Mouse (Mus musculus) adrenal gland, adult 2 months (tissue): Measurements from ENCODE around the gene Syngr3. TPM values are rescaled to one million over a fixed set of nuclear protein-coding genes. Genes with fewer than 3 reads are reported as not detected.
"Not testable (repeated sequence)": the region's sequence is repeated elsewhere in the genome, so short reads cannot be mapped to it uniquely, and the experiment has no call there.

Experiments used
- DNase-seq: peaks from one replicate; pipeline ENCODE4 v3.0.0; 2021
- polyA plus RNA-seq: library from polyadenylated mRNA; depleted of rRNA; stranded (reverse); fragments of >200 nt; gene quantifications from 2 replicates; pipeline ENCODE4 v1.2.3, GENCODE M21; 2012
- total RNA-seq, 2 experiments: library from RNA; stranded (reverse); gene quantifications; 2 replicates each; pipeline ENCODE4 v1.2.3; 2021

The Syngr3 gene
- total and polyA plus RNA-seq, 3 experiments: 2.0 to 2.4 (median 2.1) TPM

DNA sequence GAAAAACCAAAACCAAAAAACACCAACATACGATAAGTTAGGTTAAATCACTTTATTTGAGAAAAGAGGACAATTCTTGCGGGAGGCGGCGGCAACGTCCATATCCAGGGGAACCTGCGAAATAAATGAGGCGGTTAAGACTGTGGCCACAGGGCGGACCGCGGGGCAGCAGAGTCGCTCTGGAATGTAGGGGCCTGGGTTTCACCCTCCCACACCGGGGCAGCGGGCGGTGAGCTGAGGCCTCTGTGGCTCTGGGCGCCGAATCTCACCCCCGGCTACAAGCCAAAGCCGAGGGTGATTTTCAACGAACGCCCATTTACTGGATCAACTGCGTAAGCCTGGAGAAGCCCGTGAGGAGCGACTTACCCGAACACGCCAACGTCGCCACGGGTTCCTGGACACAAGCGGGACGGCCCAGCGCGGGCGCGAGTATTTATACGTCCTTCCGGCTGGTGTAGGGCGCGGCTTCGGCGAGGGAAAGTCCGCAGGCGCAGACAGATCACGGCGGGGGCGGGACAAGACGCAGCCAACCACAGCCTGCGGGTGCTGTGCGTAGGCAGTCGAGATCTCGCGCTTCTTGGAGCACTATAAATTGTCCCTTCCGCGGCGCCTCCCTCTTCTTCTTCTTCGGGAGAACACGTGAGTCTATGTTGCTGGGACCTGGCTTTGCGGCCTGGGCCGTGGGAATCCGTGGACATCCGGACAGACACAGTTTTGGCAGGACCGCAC, 29.9 kb upstream of the Syngr3 start:
- DNase-seq: peak; percentile 98

DNA sequence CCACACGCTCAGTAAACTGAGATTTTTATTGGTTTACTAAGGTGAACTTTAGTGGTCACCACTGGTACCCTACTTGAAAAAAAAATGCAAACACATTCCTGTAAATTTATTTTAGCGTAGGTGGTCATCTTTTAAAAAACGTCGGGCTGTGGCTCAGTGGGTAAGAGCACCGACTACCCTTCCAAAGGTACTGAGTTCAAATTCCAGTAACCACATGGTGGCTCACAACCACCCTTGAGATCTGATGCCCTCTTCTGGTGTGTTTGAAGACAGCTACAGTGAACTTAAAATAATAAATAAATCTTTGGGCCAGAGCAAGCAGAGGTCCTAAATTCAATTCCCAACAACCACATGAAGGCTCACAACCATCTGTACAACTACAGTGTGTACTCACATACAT, 29.2 kb upstream of the Syngr3 start:
- DNase-seq: not testable (repeated sequence)

DNA sequence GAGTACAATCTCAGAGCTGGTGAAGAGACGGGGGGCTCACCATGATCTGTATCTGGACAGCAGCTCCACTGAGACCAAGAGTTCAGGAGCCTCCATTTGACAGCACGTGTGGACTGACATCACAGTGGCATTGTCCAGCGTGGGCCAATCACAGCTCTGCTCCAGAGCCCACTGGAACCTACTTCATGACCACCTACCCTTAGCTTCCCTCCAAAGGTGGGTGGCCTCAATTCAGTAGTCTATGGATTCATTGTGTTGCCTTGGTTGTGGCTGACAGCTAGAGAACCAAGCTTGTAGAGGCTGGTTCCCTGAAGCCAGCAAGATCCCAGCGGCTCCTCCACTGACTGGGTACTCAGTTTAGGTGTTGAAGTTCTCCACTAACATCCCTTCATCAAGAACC, 28.2 kb upstream of the Syngr3 start, which contains the start of the genes Rnf151 and Rps2:
Rnf151 (minus strand) TSS at position 121 of the 400 bp plus-strand sequence.
Rps2 (plus strand) TSS at position 174 of the 400 bp plus-strand sequence.
- DNase-seq: no peak

GRCm38 (mm10) chr17:24716166-24716682, 26.5 kb upstream of the Syngr3 start:
- no peak for DNase-seq

DNA sequence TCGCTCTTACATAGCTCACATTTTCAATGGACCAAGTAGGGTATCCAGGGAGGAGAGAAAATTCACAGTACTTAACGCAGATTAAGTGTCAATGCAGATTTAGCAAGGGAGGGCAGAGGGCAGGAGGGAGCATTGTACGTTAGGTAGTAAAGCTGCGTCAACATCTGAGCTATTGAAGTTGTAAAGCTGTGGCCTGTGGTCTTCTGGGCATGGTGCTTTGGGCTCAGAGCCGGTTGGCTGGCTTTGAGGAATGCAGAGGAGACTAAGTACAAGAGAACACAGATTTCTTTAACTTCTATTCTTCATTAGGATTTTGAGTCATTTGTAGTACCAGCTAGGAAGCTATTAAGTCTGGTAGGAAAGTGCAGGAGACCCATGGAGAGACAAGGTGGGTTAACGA, 25.8 kb upstream of the Syngr3 start:
- no peak for DNase-seq

DNA sequence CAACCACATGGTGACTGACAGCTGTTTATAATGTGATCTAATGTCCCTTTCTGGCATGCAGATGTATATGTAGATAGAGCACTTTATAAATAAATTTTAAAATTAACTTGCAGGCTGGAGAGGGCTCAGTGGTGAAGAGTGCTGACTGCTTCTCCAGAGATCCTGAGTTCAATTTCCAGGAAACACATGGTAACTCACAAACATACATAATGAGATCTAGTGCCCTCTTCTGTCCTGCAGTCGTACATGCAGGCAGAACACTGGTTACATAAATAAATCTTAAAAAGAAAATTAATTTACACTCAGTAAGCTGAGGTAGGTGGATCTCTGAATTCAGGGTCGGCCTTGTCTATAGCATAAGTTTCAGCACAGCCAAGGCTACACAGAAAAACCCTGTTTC, 18.9 kb upstream of the Syngr3 start:
- DNase-seq: no peak

GRCm38 (mm10) chr17:24707801-24708425, 18.2 kb upstream of the Syngr3 start:
- no peak for DNase-seq

- peak; percentile 95 for DNase-seq
Measured at GRCm38 (mm10) chr17:24706982-24707800, 17.4 kb upstream of the Syngr3 start, which contains the start of gene Tbl3. Gene Tbl3, minus strand, starts transcription at chr17:24707660.

GRCm38 (mm10) chr17:24705821-24706220, 16.1 kb upstream of the Syngr3 start:
- no peak for DNase-seq

- DNase-seq: no peak
Measured at GRCm38 (mm10) chr17:24701251-24701650, 11.5 kb upstream of the Syngr3 start.

DNA sequence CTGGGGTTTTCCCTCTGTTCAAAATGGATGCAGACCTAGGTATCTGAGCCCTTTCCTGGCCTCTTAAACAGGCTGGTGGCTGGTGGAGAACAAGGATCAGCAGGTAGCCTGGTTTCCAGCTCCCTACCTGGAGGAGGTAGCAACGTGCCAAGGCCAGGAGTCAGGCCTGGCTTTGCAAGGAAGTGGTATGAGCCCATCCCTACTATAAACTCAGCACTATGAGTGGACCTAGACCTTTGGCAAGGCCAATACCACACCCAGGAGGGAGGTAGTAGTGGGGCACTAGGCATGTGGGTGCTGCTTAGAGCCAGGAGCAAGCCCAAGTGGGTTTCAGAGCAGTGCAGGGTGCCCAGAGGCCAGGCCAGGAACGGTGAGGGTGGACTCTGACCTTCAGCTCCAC, 9.7 kb upstream of the Syngr3 start:
- no peak for DNase-seq

- DNase-seq: no peak
Measured at GRCm38 (mm10) chr17:24698715-24699114, 9.0 kb upstream of the Syngr3 start.

- no peak for DNase-seq
Measured at GRCm38 (mm10) chr17:24697985-24698384, 8.2 kb upstream of the Syngr3 start.

DNA sequence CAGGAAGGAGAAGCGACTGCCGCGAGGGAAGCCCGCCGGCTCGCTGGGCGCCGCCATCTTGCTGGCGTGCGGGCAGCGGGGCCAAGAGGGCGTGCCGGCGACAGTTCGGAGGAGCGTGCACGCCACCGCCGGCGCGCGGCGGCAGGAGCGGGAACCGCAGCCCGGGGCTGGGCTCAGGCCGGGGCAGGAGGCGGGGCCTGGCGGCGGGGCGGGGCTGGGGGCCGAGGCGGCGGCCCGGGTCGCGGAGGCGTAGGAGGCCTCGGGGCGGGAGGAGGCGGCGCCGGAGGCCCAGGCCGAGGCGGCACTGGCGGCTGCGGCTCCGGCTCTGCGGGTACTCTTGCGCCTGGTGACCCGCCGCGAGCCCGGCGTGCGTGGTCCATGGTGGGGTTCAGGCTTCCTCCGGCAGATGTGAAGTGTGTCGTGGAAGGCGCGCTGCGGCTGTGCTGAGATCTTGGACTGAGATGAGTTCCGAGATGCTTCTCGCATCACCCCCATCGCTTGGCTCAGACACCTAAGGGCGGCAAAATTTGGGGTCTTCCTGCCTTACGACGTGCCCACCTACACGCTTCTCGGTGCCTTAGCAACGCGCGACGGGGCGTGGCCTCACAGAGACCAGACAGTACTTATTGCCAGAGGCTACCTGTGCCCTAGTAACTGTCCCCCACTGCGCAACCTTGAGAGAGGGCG, 6.4 kb upstream of the Syngr3 start, which contains the start of the genes Gfer and Noxo1:
Gfer (minus strand) TSS at position 146 of the 687 bp plus-strand sequence.
Noxo1 (plus strand) TSS at position 224 of the 687 bp plus-strand sequence.
- peak; percentile 97 for DNase-seq

GRCm38 (mm10) chr17:24695326-24696010, 5.7 kb upstream of the Syngr3 start:
- no peak for DNase-seq

- DNase-seq: no peak
Measured at GRCm38 (mm10) chr17:24692385-24692784, 2.6 kb upstream of the Syngr3 start.

DNA sequence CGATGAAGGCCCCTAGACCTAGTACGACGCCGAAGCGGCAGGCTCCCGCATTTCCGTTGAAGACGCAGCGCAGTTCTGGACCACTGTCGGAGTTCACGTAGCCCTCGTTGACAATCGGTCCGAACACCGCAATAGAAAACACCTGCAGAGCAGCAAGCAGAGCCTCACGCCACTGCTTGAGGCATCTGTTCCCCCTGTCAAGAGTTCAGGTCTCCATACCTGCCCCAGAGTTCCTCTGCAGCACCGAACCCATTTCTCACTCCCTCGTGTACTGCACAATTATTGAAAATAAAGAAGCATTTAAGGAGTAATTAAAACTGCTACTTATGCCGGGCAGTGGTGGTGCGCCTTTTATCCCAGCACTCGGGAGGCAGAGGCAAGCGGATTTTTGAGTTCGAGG, 2.2 kb downstream of the Syngr3 start:
- no peak for DNase-seq

DNA sequence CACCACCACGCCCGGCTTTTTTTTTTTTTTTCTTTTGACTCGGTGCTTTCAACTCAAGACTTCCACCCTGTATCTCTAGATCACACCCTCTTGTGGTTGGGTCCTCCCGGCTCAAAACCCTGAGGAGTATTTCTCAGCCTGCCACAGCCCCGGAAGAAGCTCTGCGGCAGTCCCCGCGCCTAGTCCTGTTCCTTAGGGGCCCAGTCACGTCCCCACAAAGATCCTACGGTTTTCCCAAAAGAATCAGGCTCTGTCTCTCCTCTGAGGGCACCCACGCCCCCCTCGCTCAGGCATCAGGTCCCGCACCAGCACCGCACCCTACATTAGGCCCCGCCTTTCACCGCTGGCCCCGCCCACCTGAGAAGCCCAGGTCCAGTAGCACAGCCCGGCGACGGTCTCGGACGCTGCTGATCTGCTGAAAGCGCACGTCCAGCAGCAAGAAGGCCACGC, 2.6 kb downstream of the Syngr3 start:
- DNase-seq: peak; percentile 75

DNA sequence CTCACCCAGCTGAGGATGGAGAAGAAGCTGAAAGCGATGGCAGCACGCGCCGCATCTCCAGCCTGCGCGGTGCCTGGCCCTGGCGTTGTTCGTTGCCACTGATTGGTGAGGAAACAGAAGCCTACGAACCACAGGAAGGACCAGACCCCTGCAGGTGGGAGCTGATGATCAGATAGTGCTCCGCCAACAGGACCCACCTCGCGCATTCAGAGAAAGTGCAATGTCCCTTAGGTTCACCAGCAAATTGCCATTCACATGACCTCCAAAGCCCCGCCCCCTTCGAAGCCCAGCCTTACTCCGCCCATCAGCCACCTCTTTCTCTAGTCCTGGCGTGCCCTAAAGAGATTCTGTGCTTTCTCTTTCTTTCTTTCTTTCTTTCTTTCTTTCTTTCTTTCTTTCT, 3.2 kb downstream of the Syngr3 start:
- DNase-seq: peak; percentile 49

DNA sequence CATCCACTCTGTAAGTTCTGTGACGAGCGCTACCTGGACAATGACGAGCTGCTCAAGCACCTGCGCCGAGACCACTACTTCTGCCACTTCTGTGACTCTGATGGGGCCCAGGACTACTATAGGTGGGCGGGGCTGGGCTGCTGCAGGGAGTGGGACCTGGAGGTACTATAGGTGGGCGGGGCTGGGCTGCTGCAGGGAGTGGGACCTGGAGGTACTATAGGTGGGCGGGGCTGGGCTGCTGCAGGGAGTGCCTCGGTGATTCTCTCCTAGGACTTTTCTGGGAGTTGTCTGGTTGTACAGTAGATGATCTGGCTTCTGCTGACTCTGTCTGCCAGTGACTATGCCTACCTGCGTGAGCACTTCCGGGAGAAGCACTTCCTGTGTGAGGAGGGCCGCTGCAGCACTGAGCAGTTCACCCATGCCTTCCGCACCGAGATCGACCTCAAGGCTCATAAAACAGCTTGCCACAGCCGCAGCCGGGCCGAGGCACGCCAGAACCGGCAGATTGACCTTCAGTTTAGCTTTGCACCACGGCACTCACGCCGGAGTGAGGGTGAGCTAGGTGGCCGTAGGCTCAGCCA, 12.2 kb downstream of the Syngr3 start:
- DNase-seq: no peak
